ENCODE assay signal across 23 mouse cellular contexts in genomic region chr17:71742156-71742555, GRCm38 (mm10). TPM values are rescaled to one million over a fixed set of nuclear protein-coding genes. Genes with fewer than 3 reads are reported as not detected.
DNase-seq lines count a peak whose midpoint lies in the region; TF ChIP-seq lines count a peak whose summit lies in the region.
"Had no signal": no experiment of that assay in that cellular context is flagged by ENCODE, and none has a peak within 500 bp of the region (broad histone marks: within the 10 kb centered on the region; RNA-seq: fewer than 3 reads in every experiment).

No protein-coding gene starts in this region.

- TF ChIP-seq POLR2A in embryonic fibroblast, embryonic 13.5 days (IDR thresholded peaks at IDR 0.05; ENCODE audit: low read depth, low read length) = no peak

- no peak for TF ChIP-seq CTCF in embryonic fibroblast, embryonic 13.5 days (IDR thresholded peaks at IDR 0.05; ENCODE audit: borderline replicate concordance, insufficient read depth, low read length)

- peaks cover 4% of the 10 kb centered on the region; the same call in 1 of the 2 replicates for H3K4me1 ChIP-seq in embryonic fibroblast, embryonic 13.5 days (ENCODE audit: control insufficient read depth, insufficient read depth, low read length)

- H3K27ac ChIP-seq in embryonic fibroblast, embryonic 13.5 days (ENCODE audit: insufficient read depth, low read length) = peak overlapping the region; percentile 60; the same call in 1 of the 2 replicates
- H3K27ac ChIP-seq: embryonic facial prominence, embryonic 10.5 days; forebrain, embryonic 12.5 days; hindbrain, embryonic 10.5 days; hindbrain, embryonic 14.5 days had no signal

- DNase-seq in heart, adult 11 months = peak; percentile 79
- DNase-seq in heart, adult 18-20 months = no peak
- DNase-seq in urinary bladder, postnatal 14 days (ENCODE audit: low spot score) = peak; percentile 38
- DNase-seq in urinary bladder, postnatal 25 days (ENCODE audit: low spot score) = no peak
- no peak for DNase-seq in layer of hippocampus, postnatal 10 days (ENCODE audit: low spot score in 2 of 2)
- no peak for DNase-seq in adrenal gland, postnatal 25 days
- DNase-seq: adrenal gland, postnatal 10 days; cerebellum, adult 18-20 months; cerebellum, adult 9-11 months; cerebellum, postnatal 36 days; gastrocnemius, postnatal 10 days had no signal

- no peak overlapping the region for H3K4me3 ChIP-seq in embryonic fibroblast, embryonic 13.5 days (ENCODE audit: insufficient read depth, low read length)
- H3K4me3 ChIP-seq: embryonic facial prominence, embryonic 10.5 days; erythroblast, embryonic 14.5 days; forebrain, embryonic 12.5 days; heart, embryonic 12.5 days; hindbrain, embryonic 10.5 days had no signal

RNA-seq across cellular contexts. Expression of gene Pcare, which starts 10.5 kb away (rescaled TPM):
- under 1 TPM; 0.41 to 0.74 TPM for total RNA-seq in heart, adult 18-20 months (2021)
- polyA plus RNA-seq in embryonic fibroblast, embryonic 13.5 days (2011; ENCODE audit: insufficient read length, low read depth, missing spikeins) = not detected in 2 replicates
- under 1 TPM in 1 of 2 experiments, not detected in 1; 0.09 TPM for total RNA-seq in layer of hippocampus, postnatal 10 days (2021)
- total RNA-seq in adrenal gland, postnatal 25 days (2021) = not detected in 2 replicates
- total RNA-seq: adrenal gland, postnatal 10 days; gastrocnemius, postnatal 4 days; MEL had no signal
- polyA plus RNA-seq: C2C12; embryonic facial prominence, embryonic 10.5 days; embryonic facial prominence, embryonic 14.5 days; erythroblast, embryonic 14.5 days; forebrain, embryonic 12.5 days; forebrain, embryonic 16.5 days; heart, embryonic 12.5 days; hindbrain, embryonic 10.5 days; hindbrain, embryonic 14.5 days had no signal

RNA-seq across cellular contexts. Expression of gene Clip4, which starts 26.1 kb away (rescaled TPM):
- 100 to 1,000 TPM; 256 to 257 TPM for total RNA-seq in heart, adult 18-20 months (2021)
- 14.9 and 25.8 TPM in 2 replicates for polyA plus RNA-seq in embryonic fibroblast, embryonic 13.5 days (2011; ENCODE audit: insufficient read length, low read depth, missing spikeins)
- total RNA-seq in layer of hippocampus, postnatal 10 days (2021) = 10 to 100 TPM; 61.5 to 64.4 TPM
- 15.9 and 17.2 TPM in 2 replicates for total RNA-seq in adrenal gland, postnatal 25 days (2021)
- total RNA-seq: MEL had no signal
- polyA plus RNA-seq: erythroblast, embryonic 14.5 days had no signal

Comparison
In these comparisons a context has a peak if more than half of its experiments do, and no peak if none do; other contexts are left out.
1. DNase-seq: peak in heart, adult 11 months (single experiment) and urinary bladder, postnatal 14 days (single experiment); none in heart, adult 18-20 months (0 of 2), urinary bladder, postnatal 25 days (single experiment), layer of hippocampus, postnatal 10 days (0 of 2) and adrenal gland, postnatal 25 days (single experiment).